7 mouse cellular contexts compared by ENCODE assay signal in the genomic region with DNA sequence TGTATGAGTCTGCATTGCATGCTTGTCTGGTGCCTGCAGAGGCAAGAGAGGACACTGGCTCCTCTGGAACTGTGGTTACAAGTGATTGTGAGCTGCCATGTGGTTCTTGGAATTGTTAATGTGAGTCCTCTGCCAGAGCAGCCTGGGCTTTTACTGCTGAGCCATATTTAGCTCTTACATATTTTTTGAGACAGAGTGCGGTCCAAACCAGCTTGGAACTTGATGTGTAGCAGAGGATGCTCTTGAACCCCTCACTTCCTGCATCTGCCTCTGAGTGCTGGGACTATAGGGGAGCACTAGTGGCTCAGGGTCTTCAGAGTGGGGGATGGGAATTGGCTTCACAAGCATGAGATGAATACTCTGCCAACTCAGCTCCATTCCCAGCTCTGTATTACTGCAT. TPM values are rescaled to one million over a fixed set of nuclear protein-coding genes. Genes with fewer than 3 reads are reported as not detected.
DNase-seq lines count a peak whose midpoint lies in the region; ATAC-seq and TF ChIP-seq lines count a peak whose summit lies in the region.

No protein-coding gene starts in this region.

- no peak overlapping the region for H3K4me2 ChIP-seq in kidney, embryonic 15.5 days

- intact Hi-C loops in left cerebral cortex, postnatal 25 days (cut with DNase I), result no loop called here

- peaks cover 15% of the 10 kb centered on the region for H3K4me1 ChIP-seq in kidney, adult 2 months (ENCODE audit: control insufficient read depth, insufficient read depth, low read length)
- peaks cover 23% of the 10 kb centered on the region for H3K4me1 ChIP-seq in kidney, embryonic 15.5 days

- ATAC-seq in kidney, embryonic 15.5 days (replicated peaks; ENCODE audit: low FRiP score), result no peak
- ATAC-seq in erythroblast, adult 5-6 weeks (replicated peaks; ENCODE audit: low FRiP score, poor library complexity, severe bottlenecking), result no peak
- no peak for ATAC-seq in CD4-positive, CD25-positive, alpha-beta regulatory T cell, adult 4 months

- H3K4me3 ChIP-seq in kidney, adult 2 months (ENCODE audit: insufficient read depth, low read depth, low read length), result no peak overlapping the region
- H3K4me3 ChIP-seq in kidney, embryonic 15.5 days (replicated peaks), result no peak overlapping the region

- no peak overlapping the region for H3K9ac ChIP-seq in kidney, embryonic 15.5 days

- peak; percentile 41 for DNase-seq in kidney, adult 2 months
- DNase-seq in cerebellum, postnatal 36 days, result peak; percentile 20 to 33
- peak; percentile 64 for DNase-seq in heart, adult 8-10 months (ENCODE audit: low spot score)
- DNase-seq in left cerebral cortex, postnatal 25 days (ENCODE audit: low spot score in 2 of 2), result peak; percentile 54 to 90

- TF ChIP-seq CTCF in kidney, adult 2 months (conservative IDR thresholded peaks at IDR 0.05; ENCODE audit: insufficient read depth, insufficient read length, low read depth, low read length), result no peak

- 69% methylated on average over 1 of the region's 1 CpGs for WGBS in kidney, adult 2 months
- 84% methylated on average over 1 of the region's 1 CpGs for WGBS in kidney, embryonic 15.5 days

- no peaks in the 10 kb centered on the region for H3K27me3 ChIP-seq in kidney, adult 2 months (replicated peaks; ENCODE audit: control insufficient read depth, insufficient read depth, low read length)
- H3K27me3 ChIP-seq in kidney, embryonic 15.5 days, result no peaks in the 10 kb centered on the region

- H3K9me3 ChIP-seq in kidney, embryonic 15.5 days (replicated peaks), result no peaks in the 10 kb centered on the region

- no peaks in the 10 kb centered on the region for H3K36me3 ChIP-seq in kidney, adult 2 months (ENCODE audit: control insufficient read depth, insufficient read depth, low read length)
- no peaks in the 10 kb centered on the region for H3K36me3 ChIP-seq in kidney, embryonic 15.5 days

- H3K27ac ChIP-seq in kidney, adult 2 months (ENCODE audit: insufficient read depth, low read depth, low read length), result peak overlapping the region; percentile 55; the same call in 1 of the 2 replicates
- no peak overlapping the region for H3K27ac ChIP-seq in kidney, embryonic 15.5 days

- TF ChIP-seq POLR2A in kidney, adult 2 months (IDR thresholded peaks at IDR 0.05; ENCODE audit: low read depth, low read length), result no peak

RNA-seq across cellular contexts. Expression of gene Abcc1, which starts 10.0 kb away (rescaled TPM):
- polyA plus RNA-seq in kidney, adult 2 months (2012; rRNA removed), result 26.5 and 29.8 TPM in 2 replicates
- polyA plus RNA-seq in kidney, embryonic 15.5 days (2015; fragmentation: Nextera tagmentation; extraction: Ambion mirVana), result 13.3 and 13.5 TPM in 2 replicates
- total RNA-seq in heart, adult 8-10 months (2022), result 10 to 100 TPM; 15.7 to 25.5 (median 21.1) TPM
- 10 to 100 TPM; 16.7 to 17.6 TPM for total RNA-seq in left cerebral cortex, postnatal 25 days (2021)
- 3.6 and 18.3 TPM in 2 replicates for total RNA-seq in erythroblast, adult 5-6 weeks (2015; ENCODE audit: low replicate concordance)
- 3.2 and 5.0 TPM in 2 replicates for total RNA-seq in erythroblast, adult 5-6 weeks (2017; ENCODE audit: low replicate concordance)
- 10 to 100 TPM; 20.8 to 40.1 TPM for polyA plus RNA-seq in CD4-positive, CD25-positive, alpha-beta regulatory T cell, adult 4 months (2017; shearing (Covaris generic))

RNA-seq across cellular contexts. Expression of gene Fopnl, which starts 54.2 kb away (rescaled TPM):
- 32.4 and 34.6 TPM in 2 replicates for polyA plus RNA-seq in kidney, adult 2 months (2012; rRNA removed)
- polyA plus RNA-seq in kidney, embryonic 15.5 days (2015; fragmentation: Nextera tagmentation; extraction: Ambion mirVana), result 141 and 148 TPM in 2 replicates
- total RNA-seq in heart, adult 8-10 months (2022), result 10 to 100 TPM; 61.1 to 70.9 (median 64.9) TPM
- total RNA-seq in left cerebral cortex, postnatal 25 days (2021), result 10 to 100 TPM; 49.1 to 52.6 TPM
- 25.4 and 37.0 TPM in 2 replicates for total RNA-seq in erythroblast, adult 5-6 weeks (2015; ENCODE audit: low replicate concordance)
- 12.0 and 15.2 TPM in 2 replicates for total RNA-seq in erythroblast, adult 5-6 weeks (2017; ENCODE audit: low replicate concordance)
- 100 to 1,000 TPM; 103 to 131 TPM for polyA plus RNA-seq in CD4-positive, CD25-positive, alpha-beta regulatory T cell, adult 4 months (2017; shearing (Covaris generic))
